Mouse (Mus musculus): ENCODE results near the gene Cacnb2. TPM values are rescaled to one million over a fixed set of nuclear protein-coding genes. Genes with fewer than 3 reads are reported as not detected.
A peak's percentile ranks its signal among the peaks of the same experiment; 100 is the strongest.

The Cacnb2 gene
- total RNA-seq, 2 experiments from 2014 or later: 66.3 to 74.0 TPM

- DNase-seq: no peak
- intact Hi-C loops (cut with DNase I): no loop called here
Measured at GRCm38 (mm10) chr2:14744761-14745160, 141.9 kb downstream of the Cacnb2 start.

- intact Hi-C loops (cut with DNase I): no loop called here
- no peak for DNase-seq
Measured at GRCm38 (mm10) chr2:14762846-14763245, 160.0 kb downstream of the Cacnb2 start.

GRCm38 (mm10) chr2:14763931-14764330 lies 161.0 kb downstream of the Cacnb2 start:
- intact Hi-C loops (cut with DNase I): no loop called here
- DNase-seq: no peak

- intact Hi-C loops (cut with DNase I): no loop called here
- no peak for DNase-seq
Measured at GRCm38 (mm10) chr2:14769448-14769847, 166.6 kb downstream of the Cacnb2 start.

GRCm38 (mm10) chr2:14770635-14771034 lies 167.7 kb downstream of the Cacnb2 start:
- intact Hi-C loops (cut with DNase I): no loop called here
- no peak for DNase-seq

GRCm38 (mm10) chr2:14774375-14774774 lies 171.5 kb downstream of the Cacnb2 start:
- intact Hi-C loops (cut with DNase I): no loop called here

GRCm38 (mm10) chr2:14774857-14775495 lies 172.1 kb downstream of the Cacnb2 start:
- no peak for DNase-seq
- intact Hi-C loops (cut with DNase I): loop anchor here (5.0 kb wide), 1 partner anchor 58 kb away; no protein-coding TSS in a partner anchor

More at GRCm38 (mm10) chr2:14774375-14774774, 171.5 kb downstream of the Cacnb2 start:
- DNase-seq: no peak

GRCm38 (mm10) chr2:14787983-14788382 lies 185.1 kb downstream of the Cacnb2 start:
- intact Hi-C loops (cut with DNase I): no loop called here
- DNase-seq: no peak

- no peak for DNase-seq
- intact Hi-C loops (cut with DNase I): no loop called here
Measured at GRCm38 (mm10) chr2:14801446-14802046, 198.7 kb downstream of the Cacnb2 start.

- intact Hi-C loops (cut with DNase I): no loop called here
- DNase-seq: no peak
Measured at GRCm38 (mm10) chr2:14807650-14808347, 204.9 kb downstream of the Cacnb2 start.

GRCm38 (mm10) chr2:14814977-14815376 lies 212.1 kb downstream of the Cacnb2 start:
- intact Hi-C loops (cut with DNase I): no loop called here
- no peak for DNase-seq

GRCm38 (mm10) chr2:14818651-14819050 lies 215.8 kb downstream of the Cacnb2 start:
- intact Hi-C loops (cut with DNase I): no loop called here
- no peak for DNase-seq

- intact Hi-C loops (cut with DNase I): no loop called here
- DNase-seq: no peak
Measured at GRCm38 (mm10) chr2:14820946-14821345, 218.1 kb downstream of the Cacnb2 start.

- intact Hi-C loops (cut with DNase I): no loop called here
- DNase-seq: peak; percentile 50 to 70
Measured at GRCm38 (mm10) chr2:14823105-14823504, 220.2 kb downstream of the Cacnb2 start.

- DNase-seq: peak; percentile 26 to 63
- intact Hi-C loops (cut with DNase I): no loop called here
Measured at GRCm38 (mm10) chr2:14823816-14824348, 221.0 kb downstream of the Cacnb2 start.

GRCm38 (mm10) chr2:14825146-14825545 lies 222.3 kb downstream of the Cacnb2 start:
- no peak for DNase-seq
- intact Hi-C loops (cut with DNase I): no loop called here

GRCm38 (mm10) chr2:14829451-14829850 lies 226.6 kb downstream of the Cacnb2 start:
- intact Hi-C loops (cut with DNase I): no loop called here
- no peak for DNase-seq

- DNase-seq: no peak
- intact Hi-C loops (cut with DNase I): loop anchor here (5.0 kb wide), 1 partner anchor 101 kb away; no protein-coding TSS in a partner anchor
Measured at GRCm38 (mm10) chr2:14831308-14831707, 228.4 kb downstream of the Cacnb2 start.

GRCm38 (mm10) chr2:14834700-14835317 lies 231.9 kb downstream of the Cacnb2 start:
- intact Hi-C loops (cut with DNase I): loop anchor here (5.0 kb wide), 1 partner anchor 97 kb away; no protein-coding TSS in a partner anchor
- peak in 1 of 2 experiments; percentile 37 for DNase-seq

- intact Hi-C loops (cut with DNase I): no loop called here
- DNase-seq: no peak
Measured at GRCm38 (mm10) chr2:14841272-14841671, 238.4 kb downstream of the Cacnb2 start.

GRCm38 (mm10) chr2:14846727-14847126 lies 243.8 kb downstream of the Cacnb2 start:
- no peak for DNase-seq
- intact Hi-C loops (cut with DNase I): no loop called here
